Mouse (Mus musculus) bone marrow, adult 2 months (tissue): ENCODE measurements around the gene Plagl1. TPM values are rescaled to one million over a fixed set of nuclear protein-coding genes. Genes with fewer than 3 reads are reported as not detected.

Experiments used
- H3K27ac ChIP-seq: fragments of 200-500 bp; 2 replicates; pipeline ENCODE4 v1.5.1; 2012; ENCODE audit warnings: low read depth, mild to moderate bottlenecking, control low read depth, inconsistent platforms, low read length; ENCODE audit not compliant: control insufficient read depth, poor library complexity, insufficient read depth
- H3K4me1 ChIP-seq: fragments of 200-500 bp; 2 replicates; pipeline ENCODE4 v1.6.1; 2011; ENCODE audit warnings: low read length; ENCODE audit not compliant: control insufficient read depth, insufficient read depth
- H3K4me3 ChIP-seq: fragments of 200-500 bp; replicated peaks from 2 replicates; pipeline ENCODE3; 2011; ENCODE audit warnings: mild to moderate bottlenecking, low read depth, low read length, control low read depth; ENCODE audit not compliant: control insufficient read depth
- CTCF ChIP-seq: fragments of 200-500 bp; IDR thresholded peaks from 2 replicates; pipeline ENCODE4 v1.5.1; 2011; ENCODE audit warnings: low read length, control low read depth; ENCODE audit not compliant: control insufficient read depth, insufficient read depth
- POLR2A ChIP-seq: fragments of 200-500 bp; IDR thresholded peaks from 2 replicates; pipeline ENCODE4 v1.6.1; 2011; ENCODE audit warnings: low read depth, mild to moderate bottlenecking, control low read depth, low read length, borderline replicate concordance; ENCODE audit not compliant: control insufficient read depth
- WGBS: fragments of 180-500 bp; shearing (Covaris S2); methylation state at CpG from one replicate; pipeline ENCODE4 v1.1.7; 2018; 5-methylcytosine and 5-hydroxymethylcytosine counted together
- polyA plus RNA-seq: library from polyadenylated mRNA; stranded (reverse); fragments of >200 nt; gene quantifications from 2 replicates; pipeline ENCODE4 v1.2.4, GENCODE M21; 2011; ENCODE audit warnings: low replicate concordance; ENCODE audit not compliant: missing spikeins, insufficient read depth, insufficient read length

The Plagl1 gene
- polyA plus RNA-seq, 1 experiment: 2.9 TPM

GRCm38 (mm10) chr10:13115030-13115429, 54.7 kb downstream of the Plagl1 start:
- TF ChIP-seq POLR2A: no peak
- TF ChIP-seq CTCF: no peak
- H3K4me1 ChIP-seq: no peaks in the 10 kb centered on the region
- H3K27ac ChIP-seq: no peak overlapping the region
- no peak overlapping the region for H3K4me3 ChIP-seq
- WGBS: 71% methylated on average over 4 of the region's 4 CpGs

GRCm38 (mm10) chr10:13116706-13117665, 56.7 kb downstream of the Plagl1 start:
- Histone ChIP-seq H3K4me1 (no peaks in the 10 kb centered on the region), H3K4me3 (no peak overlapping the region), H3K27ac (no peak overlapping the region)
- 60% methylated on average over 9 of the region's 9 CpGs for WGBS
- TF ChIP-seq POLR2A: no peak
- no peak for TF ChIP-seq CTCF

- no peaks in the 10 kb centered on the region for H3K4me1 ChIP-seq
- H3K4me3 ChIP-seq: no peak overlapping the region
- WGBS: 72% methylated on average over 7 of the region's 7 CpGs
- no peak for TF ChIP-seq POLR2A
- TF ChIP-seq CTCF: no peak
- H3K27ac ChIP-seq: no peak overlapping the region
Measured at GRCm38 (mm10) chr10:13118024-13118769, 57.9 kb downstream of the Plagl1 start.

GRCm38 (mm10) chr10:13118770-13119102, 58.4 kb downstream of the Plagl1 start:
- 82% methylated on average over 5 of the region's 5 CpGs for WGBS
- no peak for TF ChIP-seq POLR2A
- no peak for TF ChIP-seq CTCF
- no peaks in the 10 kb centered on the region for H3K4me1 ChIP-seq
- H3K4me3 ChIP-seq: no peak overlapping the region
- H3K27ac ChIP-seq: no peak overlapping the region

- H3K27ac ChIP-seq: no peak overlapping the region
- no peaks in the 10 kb centered on the region for H3K4me1 ChIP-seq
- 37% methylated on average over 2 of the region's 2 CpGs for WGBS
- TF ChIP-seq POLR2A: no peak
- TF ChIP-seq CTCF: no peak
- no peak overlapping the region for H3K4me3 ChIP-seq
Measured at GRCm38 (mm10) chr10:13119300-13119699, 59.0 kb downstream of the Plagl1 start.

- TF ChIP-seq CTCF: no peak
- no peak for TF ChIP-seq POLR2A
- Histone ChIP-seq H3K27ac (no peak overlapping the region), H3K4me3 (no peak overlapping the region), H3K4me1 (no peaks in the 10 kb centered on the region)
- WGBS: 65% methylated on average over 3 of the region's 3 CpGs
Measured at GRCm38 (mm10) chr10:13125811-13126210, 65.5 kb downstream of the Plagl1 start.

GRCm38 (mm10) chr10:13127335-13127734, 67.0 kb downstream of the Plagl1 start:
- Histone ChIP-seq H3K4me1 (no peaks in the 10 kb centered on the region), H3K27ac (no peak overlapping the region), H3K4me3 (no peak overlapping the region)
- TF ChIP-seq POLR2A: no peak
- TF ChIP-seq CTCF: 0 out of 2 replicates have a peak, but pooled peaks have one; percentile 21
- 82% methylated on average over 13 of the region's 13 CpGs for WGBS

GRCm38 (mm10) chr10:13127946-13128345, 67.6 kb downstream of the Plagl1 start:
- TF ChIP-seq CTCF (no peak), POLR2A (no peak)
- Histone ChIP-seq H3K4me1 (no peaks in the 10 kb centered on the region), H3K27ac (no peak overlapping the region), H3K4me3 (no peak overlapping the region)
- WGBS: 79% methylated on average over 7 of the region's 7 CpGs
